Mouse (Mus musculus): ENCODE measurements around the gene Cib3. TPM values are rescaled to one million over a fixed set of nuclear protein-coding genes. Genes with fewer than 3 reads are reported as not detected.

Gene Cib3
- polyA plus RNA-seq, 1 experiment from 2014 or later, result not detected

DNA sequence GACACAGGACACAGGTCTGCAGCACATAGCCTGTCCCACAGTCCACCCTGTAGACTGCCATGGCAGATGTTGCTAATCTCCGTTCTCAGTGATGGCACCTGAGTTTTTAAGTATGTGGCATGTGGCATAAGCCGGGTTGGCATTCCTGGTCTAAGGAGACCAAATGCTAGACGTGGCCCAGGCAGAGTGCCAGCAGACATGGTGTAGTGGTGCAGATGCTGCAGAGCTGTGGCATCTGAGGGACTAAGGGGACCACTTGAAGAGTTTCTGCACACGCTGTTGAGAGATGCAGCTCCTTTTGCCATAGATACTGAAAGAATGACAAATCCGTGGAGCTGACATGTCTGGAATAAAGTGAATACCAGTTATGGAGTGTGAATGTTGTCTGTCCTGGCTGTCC lies 10.0 kb upstream of the Cib3 start:
- DNase-seq (ENCODE audit: low spot score) (no peak), ATAC-seq (replicated peaks; ENCODE audit: low FRiP score, low read depth) (no peak)
- TF ChIP-seq CTCF (IDR thresholded peaks at IDR 0.05; ENCODE audit: low read depth), result no peak
- Histone ChIP-seq H3K9me3 (replicated peaks; ENCODE audit: low read length) (no peaks in the 10 kb centered on the region), H3K27me3 (ENCODE audit: insufficient read depth, low read length) (no peaks in the 10 kb centered on the region), H3K4me2 (ENCODE audit: low read length) (no peak overlapping the region), H3K4me1 (replicated peaks; ENCODE audit: insufficient read depth, low read length) (no peaks in the 10 kb centered on the region), H3K9ac (ENCODE audit: low read depth, low read length) (no peak overlapping the region), H3K4me3 (replicated peaks; ENCODE audit: low read depth, low read length) (no peak overlapping the region), H3K36me3 (ENCODE audit: insufficient read depth, low read length) (peaks cover 16% of the 10 kb centered on the region), H3K27ac (no peak overlapping the region)
- WGBS, result 89% methylated on average over 5 of the region's 5 CpGs

DNA sequence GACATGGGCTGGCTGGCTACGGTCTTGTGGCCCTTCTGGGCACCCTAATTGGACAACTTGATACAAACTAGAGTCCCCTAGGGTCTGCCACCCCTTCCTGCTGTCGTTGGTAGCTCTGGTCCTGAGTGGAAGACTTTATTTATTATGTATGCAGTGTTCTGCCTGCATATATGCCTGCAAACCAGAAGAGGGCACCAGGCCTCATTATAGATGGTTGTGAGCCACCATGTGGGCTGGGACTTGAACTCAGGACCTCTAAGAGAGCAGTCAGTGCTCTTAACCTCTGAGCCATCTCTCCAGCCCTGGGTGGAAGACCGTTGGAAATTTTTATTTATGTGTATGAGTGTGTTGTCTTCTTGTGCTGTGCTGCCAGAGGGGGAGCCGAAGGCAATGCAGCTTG lies 8.1 kb upstream of the Cib3 start:
- H3K9me3 ChIP-seq (replicated peaks; ENCODE audit: low read length), result no peaks in the 10 kb centered on the region
- peak overlapping the region; percentile 77; the same call in 1 of the 2 replicates for H3K9ac ChIP-seq (ENCODE audit: low read depth, low read length)
- peaks cover 16% of the 10 kb centered on the region for H3K36me3 ChIP-seq (ENCODE audit: insufficient read depth, low read length)
- no peak for ATAC-seq (replicated peaks; ENCODE audit: low FRiP score, low read depth)
- WGBS, result 77% methylated on average over 4 of the region's 4 CpGs
- TF ChIP-seq CTCF (IDR thresholded peaks at IDR 0.05; ENCODE audit: low read depth), result peak; percentile 44
- peak overlapping the region; percentile 78 for H3K4me2 ChIP-seq (ENCODE audit: low read length)
- H3K4me1 ChIP-seq (replicated peaks; ENCODE audit: insufficient read depth, low read length), result no peaks in the 10 kb centered on the region
- no peaks in the 10 kb centered on the region for H3K27me3 ChIP-seq (ENCODE audit: insufficient read depth, low read length)
- peak overlapping the region; percentile 71; the same call in 1 of the 2 replicates for H3K4me3 ChIP-seq (replicated peaks; ENCODE audit: low read depth, low read length)
- no peak for DNase-seq (ENCODE audit: low spot score)
- H3K27ac ChIP-seq, result no peak overlapping the region

DNA sequence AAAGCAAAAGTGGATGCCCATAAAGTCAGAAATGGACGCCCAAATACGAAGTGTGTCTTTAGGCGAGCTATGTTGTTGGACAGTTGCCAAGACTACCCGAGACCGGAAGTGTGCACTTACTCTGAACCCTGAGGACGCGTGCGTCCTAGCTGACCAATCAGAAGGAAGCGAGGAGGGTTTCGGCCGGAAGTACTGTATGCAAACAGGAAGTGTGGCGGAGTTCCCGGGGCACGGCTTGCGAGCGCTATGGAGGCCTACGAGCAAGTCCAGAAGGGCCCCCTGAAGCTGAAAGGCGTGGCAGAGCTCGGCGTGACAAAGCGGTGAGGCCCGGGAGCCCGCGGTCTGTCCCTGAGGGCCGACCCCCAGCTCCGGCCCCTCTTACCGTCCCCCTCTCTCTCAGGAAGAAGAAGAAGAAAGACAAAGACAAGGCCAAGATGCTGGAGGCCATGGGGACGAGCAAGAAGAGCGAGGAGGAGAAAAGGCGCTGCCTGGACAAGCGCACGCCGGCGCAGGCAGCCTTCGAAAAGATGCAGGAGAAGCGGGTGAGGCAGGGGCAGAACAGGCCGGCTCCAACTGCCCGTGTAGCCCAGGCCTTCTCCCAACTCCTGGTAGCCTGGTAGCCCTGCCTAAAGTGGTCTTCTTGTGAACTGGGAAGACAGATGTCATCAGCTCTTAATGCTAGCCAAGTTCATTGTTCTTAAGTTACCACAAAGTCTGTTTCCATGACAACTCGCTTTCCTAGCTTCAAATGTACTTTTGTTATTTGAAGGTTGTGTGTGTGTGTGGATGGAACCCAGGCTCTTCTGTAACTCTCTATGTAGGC lies 7.1 kb upstream of the Cib3 start, which contains the start of gene Fam32a:
TSS of gene Fam32a (plus strand) at position 190 of the 823 bp plus-strand sequence.
- Histone ChIP-seq H3K4me2 (ENCODE audit: low read length) (peak within 1 kb of the TSS; percentile 78), H3K27ac (peak within 1 kb of the TSS; percentile 84), H3K9me3 (replicated peaks; ENCODE audit: low read length) (no peaks in the 10 kb centered on the region), H3K36me3 (ENCODE audit: insufficient read depth, low read length) (peaks cover 16% of the 10 kb centered on the region), H3K4me1 (replicated peaks; ENCODE audit: insufficient read depth, low read length) (no peaks in the 10 kb centered on the region), H3K9ac (ENCODE audit: low read depth, low read length) (peak within 1 kb of the TSS; percentile 77), H3K27me3 (ENCODE audit: insufficient read depth, low read length) (no peaks in the 10 kb centered on the region), H3K4me3 (replicated peaks; ENCODE audit: low read depth, low read length) (peak within 1 kb of the TSS; percentile 71)
- DNase-seq (ENCODE audit: low spot score) (peak; percentile 98), ATAC-seq (replicated peaks; ENCODE audit: low FRiP score, low read depth) (peak; percentile 97)
- 9% methylated on average over 39 of the region's 39 CpGs for WGBS
- TF ChIP-seq CTCF (IDR thresholded peaks at IDR 0.05; ENCODE audit: low read depth), result no peak

DNA sequence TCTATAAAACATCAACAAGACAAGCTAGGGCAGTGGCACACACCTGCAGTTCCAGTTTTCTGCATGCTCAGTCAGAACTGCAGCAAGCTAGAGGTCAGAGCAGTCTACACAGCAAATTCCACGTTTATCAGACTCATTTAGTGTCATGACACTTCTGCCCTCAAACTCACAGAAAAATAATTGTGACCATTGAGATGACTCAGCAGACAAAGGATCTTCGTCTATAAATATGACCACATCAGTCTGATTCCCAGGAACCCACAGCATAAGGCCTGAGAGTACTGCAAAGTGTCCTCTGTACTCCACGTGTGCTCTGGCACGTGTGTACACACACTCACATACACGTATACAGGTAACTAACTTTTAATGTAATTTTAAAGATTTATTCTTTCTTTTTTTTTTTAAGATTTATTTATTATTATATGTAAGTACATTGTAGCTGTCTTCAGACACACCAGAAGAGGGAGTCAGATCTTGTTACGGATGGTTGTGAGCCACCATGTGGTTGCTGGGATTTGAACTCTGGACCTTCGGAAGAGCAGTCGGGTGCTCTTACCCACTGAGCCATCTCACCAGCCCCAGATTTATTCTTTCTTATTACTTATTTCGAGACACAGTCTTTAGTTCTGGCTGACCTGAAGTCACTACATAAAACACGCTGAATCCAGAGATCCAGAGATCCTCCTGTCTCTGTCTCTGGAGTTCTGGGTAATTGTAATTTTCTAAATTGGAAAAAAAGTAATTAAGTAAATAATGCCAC lies 6.3 kb upstream of the Cib3 start:
- Histone ChIP-seq H3K27me3 (ENCODE audit: insufficient read depth, low read length) (no peaks in the 10 kb centered on the region), H3K4me2 (ENCODE audit: low read length) (peak overlapping the region; percentile 78; the same call in 1 of the 2 replicates), H3K4me1 (replicated peaks; ENCODE audit: insufficient read depth, low read length) (no peaks in the 10 kb centered on the region), H3K9ac (ENCODE audit: low read depth, low read length) (no peak overlapping the region), H3K4me3 (replicated peaks; ENCODE audit: low read depth, low read length) (peak overlapping the region; percentile 71; the same call in 1 of the 2 replicates), H3K27ac (no peak overlapping the region), H3K9me3 (replicated peaks; ENCODE audit: low read length) (no peaks in the 10 kb centered on the region), H3K36me3 (ENCODE audit: insufficient read depth, low read length) (peaks cover 16% of the 10 kb centered on the region)
- peak; percentile 23 for ATAC-seq (replicated peaks; ENCODE audit: low FRiP score, low read depth)
- WGBS, result 79% methylated on average over 9 of the region's 10 CpGs
- no peak for TF ChIP-seq CTCF (IDR thresholded peaks at IDR 0.05; ENCODE audit: low read depth)
- no peak for DNase-seq (ENCODE audit: low spot score)

DNA sequence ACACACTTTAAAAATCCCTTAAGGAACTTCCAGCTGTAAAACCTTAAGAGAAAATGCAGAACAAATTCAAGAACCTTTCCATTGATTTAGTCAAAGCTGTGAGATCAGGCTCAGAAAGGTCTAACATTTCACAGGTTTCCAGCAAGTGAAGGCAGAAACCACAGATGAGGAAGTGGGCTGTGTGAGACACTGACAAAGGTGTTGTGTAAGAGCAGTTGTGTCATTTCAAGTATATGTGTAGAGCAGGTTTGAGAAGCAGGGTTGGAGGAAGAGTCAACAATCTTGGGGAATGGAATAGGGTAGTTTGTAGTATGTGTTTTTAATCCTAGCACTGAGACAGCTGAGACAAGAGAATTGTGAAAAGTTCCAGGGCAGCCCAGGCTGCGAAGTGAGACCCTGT lies 3.2 kb upstream of the Cib3 start:
- Histone ChIP-seq H3K4me2 (ENCODE audit: low read length) (no peak overlapping the region), H3K9ac (ENCODE audit: low read depth, low read length) (no peak overlapping the region), H3K9me3 (replicated peaks; ENCODE audit: low read length) (no peaks in the 10 kb centered on the region), H3K27ac (no peak overlapping the region), H3K27me3 (ENCODE audit: insufficient read depth, low read length) (no peaks in the 10 kb centered on the region), H3K36me3 (ENCODE audit: insufficient read depth, low read length) (no peaks in the 10 kb centered on the region), H3K4me3 (replicated peaks; ENCODE audit: low read depth, low read length) (no peak overlapping the region), H3K4me1 (replicated peaks; ENCODE audit: insufficient read depth, low read length) (no peaks in the 10 kb centered on the region)
- WGBS, result 32% methylated on average over 1 of the region's 1 CpGs
- TF ChIP-seq CTCF (IDR thresholded peaks at IDR 0.05; ENCODE audit: low read depth), result no peak
- no peak for ATAC-seq (replicated peaks; ENCODE audit: low FRiP score, low read depth)
- DNase-seq (ENCODE audit: low spot score), result no peak

DNA sequence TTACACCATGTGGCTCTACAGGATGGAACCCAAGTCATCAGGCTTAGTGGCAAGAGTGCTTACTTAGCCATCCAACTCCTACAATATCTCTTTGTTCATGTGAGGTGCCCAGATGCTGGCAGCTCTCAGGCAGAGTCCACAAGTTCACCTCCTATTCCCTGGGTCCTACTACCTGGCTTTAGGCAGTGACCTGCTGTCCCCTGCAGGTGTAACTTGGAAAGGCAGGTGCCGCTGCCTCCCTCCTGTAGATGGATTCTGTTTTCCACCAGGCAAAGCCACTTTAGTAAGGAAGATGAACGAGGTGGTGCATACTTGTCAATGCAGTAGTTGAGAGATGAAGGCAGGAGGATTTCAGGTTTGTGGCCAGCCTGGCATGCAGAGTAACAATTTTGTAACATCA lies 2.4 kb upstream of the Cib3 start:
- Histone ChIP-seq H3K27me3 (ENCODE audit: insufficient read depth, low read length) (no peaks in the 10 kb centered on the region), H3K4me1 (replicated peaks; ENCODE audit: insufficient read depth, low read length) (no peaks in the 10 kb centered on the region), H3K9ac (ENCODE audit: low read depth, low read length) (no peak overlapping the region), H3K4me2 (ENCODE audit: low read length) (no peak overlapping the region), H3K36me3 (ENCODE audit: insufficient read depth, low read length) (no peaks in the 10 kb centered on the region), H3K27ac (no peak overlapping the region), H3K4me3 (replicated peaks; ENCODE audit: low read depth, low read length) (no peak overlapping the region), H3K9me3 (replicated peaks; ENCODE audit: low read length) (no peaks in the 10 kb centered on the region)
- ATAC-seq (replicated peaks; ENCODE audit: low FRiP score, low read depth) (no peak), DNase-seq (ENCODE audit: low spot score) (peak; percentile 11)
- peak; percentile 60; the same call in 1 of the 2 replicates for TF ChIP-seq CTCF (IDR thresholded peaks at IDR 0.05; ENCODE audit: low read depth)
- WGBS, result 30% methylated on average over 2 of the region's 2 CpGs

All from kidney, postnatal 0 days (tissue).